Mouse (Mus musculus) intestine, embryonic 14.5 days (tissue): ENCODE data around the gene Foxred2. TPM values are rescaled to one million over a fixed set of nuclear protein-coding genes. Genes with fewer than 3 reads are reported as not detected.
A peak's percentile ranks its signal among the peaks of the same experiment; 100 is the strongest.

Experiments used
- ATAC-seq: fragments of 200-750 bp; cut with Nextera tagmentation; replicated peaks from 2 replicates; pipeline ENCODE4 v1.8.0; 2017; ENCODE audit warnings: low read depth, moderate number of reproducible peaks, moderate TSS enrichment, moderate library complexity; ENCODE audit not compliant: low FRiP score, low TSS enrichment
- DNase-seq: peaks from one replicate; pipeline ENCODE4 v3.0.0-alpha.2; 2018; ENCODE audit warnings: low spot score
- H3K27ac ChIP-seq: fragments of 300-500 bp; sonication (generic); 2 replicates; pipeline ENCODE4 v1.5.1; 2014; ENCODE audit warnings: low read depth, mild to moderate bottlenecking, control low read depth
- H3K27me3 ChIP-seq: fragments of 300-500 bp; sonication (generic); replicated peaks from 2 replicates; pipeline ENCODE4 v1.6.1; 2014; ENCODE audit warnings: low read length, control low read depth; ENCODE audit not compliant: control insufficient read depth, insufficient read depth
- H3K36me3 ChIP-seq: fragments of 300-500 bp; sonication (generic); 2 replicates; pipeline ENCODE4 v1.6.1; 2014; ENCODE audit warnings: low read length, control low read depth; ENCODE audit not compliant: control insufficient read depth, insufficient read depth
- H3K4me1 ChIP-seq: fragments of 300-500 bp; sonication (generic); replicated peaks from 2 replicates; pipeline ENCODE4 v1.6.1; 2014; ENCODE audit warnings: low read length, control low read depth, mixed read lengths; ENCODE audit not compliant: control insufficient read depth, insufficient read depth
- H3K4me2 ChIP-seq: fragments of 300-500 bp; sonication (generic); 2 replicates; pipeline ENCODE4 v1.6.1; 2014; ENCODE audit warnings: low read length
- H3K4me3 ChIP-seq: fragments of 300-500 bp; sonication (generic); 2 replicates; pipeline ENCODE4 v1.5.1; 2014; ENCODE audit warnings: low read depth, low read length, control low read depth, mixed read lengths
- H3K9ac ChIP-seq: fragments of 300-500 bp; sonication (generic); 2 replicates; pipeline ENCODE4 v1.6.1; 2014; ENCODE audit warnings: mild to moderate bottlenecking, low read length
- H3K9me3 ChIP-seq: fragments of 300-500 bp; sonication (generic); 2 replicates; pipeline ENCODE4 v1.6.1; 2016; ENCODE audit warnings: low read length, control low read depth; ENCODE audit not compliant: control insufficient read depth
- WGBS: fragments of 180-500 bp; shearing (Covaris S2); extraction: QIAGEN DNeasy Blood & Tissue Kit; methylation state at CpG from one replicate; pipeline ENCODE4 v1.1.7; 2014; 5-methylcytosine and 5-hydroxymethylcytosine counted together
- polyA plus RNA-seq: library from polyadenylated mRNA; unstranded; fragments of >200 nt; fragmentation: Nextera tagmentation; extraction: Ambion mirVana; gene quantifications from 2 replicates; pipeline ENCODE4 v1.2.1, GENCODE M21; 2014

Gene Foxred2
- polyA plus RNA-seq, 1 experiment from 2014 or later = 4.7 TPM

GRCm38 (mm10) chr15:77928673-77929331 is 27.7 kb downstream of the Foxred2 start, which contains the start of gene Txn2:
TSS of gene Txn2 (minus strand) at chr15:77929006.
- H3K27ac ChIP-seq = peak within 1 kb of the TSS; percentile 75
- no peaks in the 10 kb centered on the region for H3K9me3 ChIP-seq
- no peaks in the 10 kb centered on the region for H3K27me3 ChIP-seq
- peak within 1 kb of the TSS; percentile 73 for H3K4me2 ChIP-seq
- ATAC-seq (peak; percentile 94), DNase-seq (peak; percentile 96)
- H3K4me3 ChIP-seq = peak within 1 kb of the TSS; percentile 73
- WGBS = 0% methylated on average over 34 of the region's 34 CpGs
- peaks cover 6% of the 10 kb centered on the region; the same call in 1 of the 2 replicates for H3K4me1 ChIP-seq
- peaks cover 29% of the 10 kb centered on the region for H3K36me3 ChIP-seq
- peak within 1 kb of the TSS; percentile 71 for H3K9ac ChIP-seq

- Histone ChIP-seq H3K4me3 (peak overlapping the region; percentile 73), H3K4me2 (peak overlapping the region; percentile 73), H3K27ac (peak overlapping the region; percentile 75), H3K27me3 (no peaks in the 10 kb centered on the region), H3K9ac (peak overlapping the region; percentile 71), H3K36me3 (peaks cover 37% of the 10 kb centered on the region), H3K4me1 (peaks cover 6% of the 10 kb centered on the region; the same call in 1 of the 2 replicates), H3K9me3 (no peaks in the 10 kb centered on the region)
- ATAC-seq (no peak), DNase-seq (no peak)
- 30% methylated on average over 4 of the region's 4 CpGs for WGBS
Measured at GRCm38 (mm10) chr15:77928091-77928490, 28.4 kb downstream of the Foxred2 start.

- DNase-seq (no peak), ATAC-seq (no peak)
- Histone ChIP-seq H3K9ac (no peak overlapping the region), H3K27ac (no peak overlapping the region), H3K4me1 (peaks cover 6% of the 10 kb centered on the region; the same call in 1 of the 2 replicates), H3K4me2 (no peak overlapping the region), H3K4me3 (no peak overlapping the region), H3K36me3 (peaks cover 48% of the 10 kb centered on the region), H3K9me3 (no peaks in the 10 kb centered on the region), H3K27me3 (no peaks in the 10 kb centered on the region)
- 93% methylated on average over 5 of the region's 5 CpGs for WGBS
Measured at GRCm38 (mm10) chr15:77926921-77927320, 29.6 kb downstream of the Foxred2 start.

GRCm38 (mm10) chr15:77925195-77925594 is 31.3 kb downstream of the Foxred2 start:
- Histone ChIP-seq H3K36me3 (peaks cover 64% of the 10 kb centered on the region), H3K9me3 (no peaks in the 10 kb centered on the region), H3K4me2 (no peak overlapping the region), H3K27me3 (no peaks in the 10 kb centered on the region), H3K4me1 (peaks cover 6% of the 10 kb centered on the region; the same call in 1 of the 2 replicates), H3K4me3 (no peak overlapping the region), H3K27ac (no peak overlapping the region), H3K9ac (no peak overlapping the region)
- WGBS = 97% methylated on average over 2 of the region's 2 CpGs
- ATAC-seq (no peak), DNase-seq (no peak)

- no peaks in the 10 kb centered on the region for H3K27me3 ChIP-seq
- H3K4me3 ChIP-seq = no peak overlapping the region
- DNase-seq (no peak), ATAC-seq (no peak)
- no peak overlapping the region for H3K9ac ChIP-seq
- peaks cover 81% of the 10 kb centered on the region for H3K36me3 ChIP-seq
- no peaks in the 10 kb centered on the region for H3K9me3 ChIP-seq
- 70% methylated on average over 9 of the region's 9 CpGs for WGBS
- 0 out of 2 replicates have a peak, but pooled peaks cover 6% of the 10 kb centered on the region for H3K4me1 ChIP-seq
- no peak overlapping the region for H3K4me2 ChIP-seq
- no peak overlapping the region for H3K27ac ChIP-seq
Measured at GRCm38 (mm10) chr15:77923267-77924035, 33.1 kb downstream of the Foxred2 start.

GRCm38 (mm10) chr15:77922710-77923109 is 33.8 kb downstream of the Foxred2 start:
- Histone ChIP-seq H3K27ac (no peak overlapping the region), H3K4me1 (0 out of 2 replicates have a peak, but pooled peaks cover 2% of the 10 kb centered on the region), H3K27me3 (no peaks in the 10 kb centered on the region), H3K4me2 (no peak overlapping the region), H3K4me3 (no peak overlapping the region), H3K36me3 (peaks cover 83% of the 10 kb centered on the region), H3K9ac (no peak overlapping the region), H3K9me3 (no peaks in the 10 kb centered on the region)
- ATAC-seq (no peak), DNase-seq (no peak)
- 86% methylated on average over 9 of the region's 9 CpGs for WGBS

GRCm38 (mm10) chr15:77921636-77922035 is 34.9 kb downstream of the Foxred2 start:
- no peaks in the 10 kb centered on the region for H3K4me1 ChIP-seq

GRCm38 (mm10) chr15:77920511-77921462 is 35.7 kb downstream of the Foxred2 start:
- H3K4me1 ChIP-seq = no peaks in the 10 kb centered on the region
- no peaks in the 10 kb centered on the region for H3K27me3 ChIP-seq
- no peak overlapping the region for H3K9ac ChIP-seq
- H3K9me3 ChIP-seq = no peaks in the 10 kb centered on the region
- 82% methylated on average over 10 of the region's 10 CpGs for WGBS
- H3K36me3 ChIP-seq = peaks cover 76% of the 10 kb centered on the region
- H3K27ac ChIP-seq = no peak overlapping the region
- no peak for ATAC-seq
- no peak overlapping the region for H3K4me2 ChIP-seq
- no peak for DNase-seq
- H3K4me3 ChIP-seq = no peak overlapping the region

More at GRCm38 (mm10) chr15:77921636-77922035, 34.9 kb downstream of the Foxred2 start:
- H3K4me2 ChIP-seq = no peak overlapping the region
- no peak overlapping the region for H3K9ac ChIP-seq
- H3K9me3 ChIP-seq = no peaks in the 10 kb centered on the region
- 84% methylated on average over 6 of the region's 6 CpGs for WGBS
- DNase-seq = no peak
- H3K27me3 ChIP-seq = no peaks in the 10 kb centered on the region
- H3K27ac ChIP-seq = no peak overlapping the region
- peaks cover 74% of the 10 kb centered on the region for H3K36me3 ChIP-seq
- no peak for ATAC-seq
- no peak overlapping the region for H3K4me3 ChIP-seq
